Mouse (Mus musculus) neural tube, embryonic 11.5 days (tissue): ENCODE measurements around the gene Dennd1a. TPM values are rescaled to one million over a fixed set of nuclear protein-coding genes. Genes with fewer than 3 reads are reported as not detected.

ENCODE experiments used
- ATAC-seq: fragments of 200-750 bp; cut with Nextera tagmentation; 2 replicates; pipeline ENCODE4 v1.8.0; 2017; ENCODE audit warnings: moderate number of reproducible peaks, mild to moderate bottlenecking, moderate TSS enrichment, moderate library complexity; ENCODE audit not compliant: insufficient read depth, low FRiP score, low TSS enrichment
- DNase-seq: peaks from one replicate; pipeline ENCODE4 v3.0.0-alpha.2; 2015; ENCODE audit warnings: low spot score
- H3K27ac ChIP-seq: fragments of 300-500 bp; sonication (generic); 2 replicates; pipeline ENCODE4 v1.5.1; 2014; ENCODE audit warnings: low read depth, mild to moderate bottlenecking, low read length
- H3K27me3 ChIP-seq: fragments of 300-500 bp; sonication (generic); 2 replicates; pipeline ENCODE4 v1.6.1; 2014; ENCODE audit warnings: mild to moderate bottlenecking, low read length, mixed read lengths; ENCODE audit not compliant: control insufficient read depth, insufficient read depth
- H3K36me3 ChIP-seq: fragments of 300-500 bp; sonication (generic); 2 replicates; pipeline ENCODE4 v1.6.1; 2014; ENCODE audit warnings: mild to moderate bottlenecking, low read length, moderate library complexity, mixed read lengths; ENCODE audit not compliant: control insufficient read depth, insufficient read depth
- H3K4me1 ChIP-seq: fragments of 300-500 bp; sonication (generic); 2 replicates; pipeline ENCODE4 v1.6.1; 2014; ENCODE audit warnings: low read length, mixed read lengths; ENCODE audit not compliant: control insufficient read depth, insufficient read depth
- H3K4me2 ChIP-seq: fragments of 300-500 bp; sonication (generic); 2 replicates; pipeline ENCODE4 v1.6.1; 2014; ENCODE audit warnings: low read depth, mild to moderate bottlenecking, moderate library complexity
- H3K4me3 ChIP-seq: fragments of 300-500 bp; sonication (generic); 2 replicates; pipeline ENCODE4 v1.5.1; 2014; ENCODE audit warnings: low read depth, low read length
- H3K9ac ChIP-seq: fragments of 300-500 bp; sonication (generic); 2 replicates; pipeline ENCODE4 v1.6.1; 2014; ENCODE audit warnings: mild to moderate bottlenecking, low read length
- H3K9me3 ChIP-seq: fragments of 300-500 bp; sonication (generic); 2 replicates; pipeline ENCODE4 v1.6.1; 2016; ENCODE audit warnings: low read length; ENCODE audit not compliant: control insufficient read depth
- WGBS: fragments of 180-500 bp; shearing (Covaris S2); extraction: QIAGEN DNeasy Blood & Tissue Kit; methylation state at CpG from one replicate; pipeline ENCODE4 v1.1.7; 2014; 5-methylcytosine and 5-hydroxymethylcytosine counted together
- polyA plus RNA-seq: library from polyadenylated mRNA; unstranded; fragments of >200 nt; fragmentation: Nextera tagmentation; extraction: Ambion mirVana; gene quantifications from 2 replicates; pipeline ENCODE4 v1.2.1, GENCODE M21; 2014

Dennd1a gene
- polyA plus RNA-seq, 1 experiment from 2014 or later, result 7.3 TPM

DNA sequence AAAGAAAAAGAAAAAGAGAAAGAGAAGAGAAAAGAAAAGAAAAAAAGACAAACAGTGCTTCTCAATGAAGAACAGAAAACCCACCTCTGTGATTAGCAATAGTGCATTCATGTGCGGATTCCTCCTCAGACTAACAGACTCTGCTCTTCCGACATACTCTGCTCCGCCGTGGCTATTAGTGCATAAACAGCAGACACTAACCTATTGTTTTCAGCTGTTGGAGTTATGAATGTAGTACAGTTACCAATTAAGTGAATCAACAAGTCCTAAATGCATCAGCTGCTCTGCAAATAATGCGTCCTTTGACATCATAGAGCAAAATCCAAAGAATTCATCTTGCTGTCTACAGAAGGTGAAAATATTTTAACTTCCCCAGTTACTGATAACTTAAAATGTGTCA is 121.2 kb downstream of the Dennd1a start:
- Histone ChIP-seq H3K9me3 (no peaks in the 10 kb centered on the region), H3K4me1 (no peaks in the 10 kb centered on the region), H3K36me3 (no peaks in the 10 kb centered on the region), H3K27ac (no peak overlapping the region), H3K9ac (no peak overlapping the region), H3K4me3 (no peak overlapping the region), H3K4me2 (no peak overlapping the region), H3K27me3 (no peaks in the 10 kb centered on the region)
- ATAC-seq (no peak), DNase-seq (no peak)
- WGBS, result 65% methylated on average over 5 of the region's 5 CpGs

- no peak for ATAC-seq
- DNase-seq, result no peak
- no peak overlapping the region for H3K27ac ChIP-seq
- H3K4me2 ChIP-seq, result no peak overlapping the region
- no peak overlapping the region for H3K9ac ChIP-seq
- 69% methylated on average over 5 of the region's 5 CpGs for WGBS
- H3K27me3 ChIP-seq, result no peaks in the 10 kb centered on the region
- no peaks in the 10 kb centered on the region for H3K9me3 ChIP-seq
- no peak overlapping the region for H3K4me3 ChIP-seq
- H3K36me3 ChIP-seq, result no peaks in the 10 kb centered on the region
- H3K4me1 ChIP-seq, result no peaks in the 10 kb centered on the region
Observed at GRCm38 (mm10) chr2:38164326-38165035, 122.7 kb downstream of the Dennd1a start.

GRCm38 (mm10) chr2:38162486-38162885 is 124.7 kb downstream of the Dennd1a start:
- Histone ChIP-seq H3K9ac (no peak overlapping the region), H3K4me2 (no peak overlapping the region), H3K27me3 (no peaks in the 10 kb centered on the region), H3K4me1 (no peaks in the 10 kb centered on the region), H3K36me3 (no peaks in the 10 kb centered on the region), H3K27ac (no peak overlapping the region), H3K4me3 (no peak overlapping the region), H3K9me3 (no peaks in the 10 kb centered on the region)
- no peak for DNase-seq
- ATAC-seq, result no peak
- WGBS, result 51% methylated on average over 3 of the region's 3 CpGs

DNA sequence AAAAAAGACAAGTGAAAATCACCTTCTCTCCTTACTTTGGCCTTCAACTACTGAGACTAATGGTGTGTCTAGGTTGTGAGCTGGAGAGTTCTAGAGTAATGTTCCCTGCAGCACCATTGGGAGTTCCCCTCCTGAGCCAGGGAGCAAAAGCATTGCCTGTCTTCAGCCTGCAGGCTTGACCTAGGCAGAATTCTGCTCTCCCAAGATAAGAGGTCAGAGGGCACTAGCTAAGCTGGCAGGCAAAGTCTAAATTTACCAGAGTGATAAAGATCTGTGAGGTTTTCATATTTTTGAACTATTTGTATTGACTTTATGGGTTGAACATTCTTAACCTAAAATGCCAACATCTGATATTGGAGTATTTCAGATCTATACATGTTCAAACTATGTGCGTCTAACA is 125.7 kb downstream of the Dennd1a start:
- Histone ChIP-seq H3K9me3 (no peaks in the 10 kb centered on the region), H3K4me1 (peaks cover 3% of the 10 kb centered on the region; the same call in 1 of the 2 replicates), H3K27me3 (no peaks in the 10 kb centered on the region), H3K36me3 (no peaks in the 10 kb centered on the region), H3K27ac (no peak overlapping the region), H3K9ac (no peak overlapping the region), H3K4me3 (no peak overlapping the region), H3K4me2 (no peak overlapping the region)
- no peak for DNase-seq
- WGBS, result 86% methylated on average over 1 of the region's 1 CpGs
- no peak for ATAC-seq

DNA sequence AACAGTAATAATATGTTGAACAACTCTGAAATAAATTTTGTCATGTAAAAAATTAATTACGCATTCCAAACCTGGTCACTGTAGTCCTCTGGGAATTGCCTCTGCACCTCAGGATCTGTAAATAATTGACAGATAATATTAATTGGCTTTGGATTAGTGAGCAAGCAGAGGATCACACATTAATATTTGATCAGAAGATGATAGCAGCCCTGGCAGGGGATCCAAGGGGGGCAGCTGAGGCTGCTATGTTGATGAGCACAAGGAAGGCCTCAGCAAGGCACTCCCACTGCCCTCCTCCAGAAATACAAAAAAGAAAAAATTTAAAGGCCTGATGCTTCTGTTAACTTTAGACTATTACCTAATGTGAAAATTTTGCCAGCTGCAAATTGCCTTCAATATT is 127.5 kb downstream of the Dennd1a start:
- WGBS, result 94% methylated on average over 1 of the region's 1 CpGs
- no peak overlapping the region for H3K9ac ChIP-seq
- H3K4me2 ChIP-seq, result no peak overlapping the region
- no peak overlapping the region for H3K27ac ChIP-seq
- H3K4me1 ChIP-seq, result peaks cover 3% of the 10 kb centered on the region; the same call in 1 of the 2 replicates
- no peaks in the 10 kb centered on the region for H3K36me3 ChIP-seq
- ATAC-seq (no peak), DNase-seq (no peak)
- H3K4me3 ChIP-seq, result no peak overlapping the region
- no peaks in the 10 kb centered on the region for H3K27me3 ChIP-seq
- H3K9me3 ChIP-seq, result no peaks in the 10 kb centered on the region

DNA sequence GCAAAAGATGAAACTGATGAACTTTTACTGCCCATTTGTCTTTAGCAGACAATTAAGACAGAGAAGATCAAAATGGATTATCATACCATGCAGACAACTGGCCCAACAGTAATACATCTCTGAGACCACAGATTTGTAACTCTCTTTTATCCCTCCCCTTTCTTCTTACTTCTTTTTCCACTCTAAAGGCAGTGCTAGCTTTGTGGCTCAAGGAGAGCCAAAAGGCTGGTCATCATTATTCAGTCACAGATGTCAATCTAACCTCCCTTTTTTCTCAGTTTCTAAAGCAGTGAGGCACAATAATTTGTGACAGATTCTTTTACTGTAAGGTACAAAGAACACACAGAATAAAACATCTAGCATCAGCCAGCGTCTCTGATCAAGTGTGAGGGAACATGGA is 130.2 kb downstream of the Dennd1a start:
- no peaks in the 10 kb centered on the region for H3K27me3 ChIP-seq
- H3K36me3 ChIP-seq, result no peaks in the 10 kb centered on the region
- H3K4me2 ChIP-seq, result no peak overlapping the region
- no peaks in the 10 kb centered on the region for H3K9me3 ChIP-seq
- 50% methylated on average over 1 of the region's 1 CpGs for WGBS
- DNase-seq (no peak), ATAC-seq (no peak)
- no peak overlapping the region for H3K9ac ChIP-seq
- peaks cover 3% of the 10 kb centered on the region; the same call in 1 of the 2 replicates for H3K4me1 ChIP-seq
- no peak overlapping the region for H3K27ac ChIP-seq
- no peak overlapping the region for H3K4me3 ChIP-seq

GRCm38 (mm10) chr2:38156001-38156400 is 131.2 kb downstream of the Dennd1a start:
- no peaks in the 10 kb centered on the region for H3K27me3 ChIP-seq
- no peak overlapping the region for H3K4me2 ChIP-seq
- no peak for ATAC-seq
- DNase-seq, result no peak
- 63% methylated on average over 2 of the region's 2 CpGs for WGBS
- H3K4me3 ChIP-seq, result no peak overlapping the region
- no peaks in the 10 kb centered on the region for H3K9me3 ChIP-seq
- H3K36me3 ChIP-seq, result no peaks in the 10 kb centered on the region
- H3K9ac ChIP-seq, result no peak overlapping the region
- H3K4me1 ChIP-seq, result peaks cover 3% of the 10 kb centered on the region; the same call in 1 of the 2 replicates
- no peak overlapping the region for H3K27ac ChIP-seq

GRCm38 (mm10) chr2:38144831-38145230 is 142.4 kb downstream of the Dennd1a start:
- H3K27me3 ChIP-seq, result no peaks in the 10 kb centered on the region
- H3K4me1 ChIP-seq, result peaks cover 5% of the 10 kb centered on the region; the same call in 1 of the 2 replicates
- no peak overlapping the region for H3K4me3 ChIP-seq
- no peaks in the 10 kb centered on the region for H3K9me3 ChIP-seq
- DNase-seq, result no peak
- no peak for ATAC-seq
- no peaks in the 10 kb centered on the region for H3K36me3 ChIP-seq
- H3K9ac ChIP-seq, result no peak overlapping the region
- H3K27ac ChIP-seq, result no peak overlapping the region
- no peak overlapping the region for H3K4me2 ChIP-seq

DNA sequence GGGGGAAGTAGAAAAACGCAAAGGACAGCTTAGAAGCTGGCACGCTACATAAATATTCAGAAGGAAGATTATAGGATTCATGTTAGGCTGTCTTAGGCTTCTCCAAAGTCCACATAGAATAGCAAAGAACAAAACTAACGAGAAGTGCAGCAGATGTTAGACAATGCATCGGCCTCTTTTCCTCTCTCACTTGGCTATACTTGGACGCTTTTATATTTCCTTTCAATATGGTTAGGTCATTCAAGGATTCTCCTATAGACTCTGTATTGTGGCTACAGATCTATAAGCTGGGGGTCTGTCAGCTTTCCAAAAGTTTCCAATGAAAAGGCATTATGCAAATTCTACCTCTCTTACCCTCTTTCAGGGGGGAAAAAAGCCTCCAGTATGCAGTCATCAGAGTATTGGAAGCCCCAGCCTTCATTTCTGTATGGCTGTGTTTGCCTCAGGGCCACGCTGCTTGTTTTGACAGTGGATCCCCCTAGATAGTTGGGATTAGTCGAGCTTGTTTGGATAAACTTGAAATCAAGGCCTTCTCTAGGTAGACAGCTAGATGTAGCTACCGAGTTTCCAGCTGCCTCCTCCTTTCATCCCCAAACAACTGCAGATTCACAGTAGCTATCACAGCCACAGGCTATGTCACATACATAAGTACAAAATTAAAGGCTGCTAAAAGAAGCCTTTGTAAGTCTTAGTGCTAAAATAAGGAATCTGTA is 143.0 kb downstream of the Dennd1a start:
- H3K4me1 ChIP-seq, result peaks cover 5% of the 10 kb centered on the region; the same call in 1 of the 2 replicates
- H3K9ac ChIP-seq, result no peak overlapping the region
- no peaks in the 10 kb centered on the region for H3K9me3 ChIP-seq
- ATAC-seq, result peak; percentile 20; the same call in 1 of the 2 replicates
- no peak overlapping the region for H3K4me2 ChIP-seq
- no peaks in the 10 kb centered on the region for H3K27me3 ChIP-seq
- WGBS, result 38% methylated on average over 8 of the region's 8 CpGs
- DNase-seq, result no peak
- no peak overlapping the region for H3K27ac ChIP-seq
- H3K4me3 ChIP-seq, result no peak overlapping the region
- no peaks in the 10 kb centered on the region for H3K36me3 ChIP-seq
